Mouse (Mus musculus): ENCODE measurements at regions not wholly inside any gene's neighbourhood (a gene's known extent, or its start where the extent isn't known, plus 50 kb on each side); places are given as distances from the start of the nearest gene placed in this dataset.

DNA sequence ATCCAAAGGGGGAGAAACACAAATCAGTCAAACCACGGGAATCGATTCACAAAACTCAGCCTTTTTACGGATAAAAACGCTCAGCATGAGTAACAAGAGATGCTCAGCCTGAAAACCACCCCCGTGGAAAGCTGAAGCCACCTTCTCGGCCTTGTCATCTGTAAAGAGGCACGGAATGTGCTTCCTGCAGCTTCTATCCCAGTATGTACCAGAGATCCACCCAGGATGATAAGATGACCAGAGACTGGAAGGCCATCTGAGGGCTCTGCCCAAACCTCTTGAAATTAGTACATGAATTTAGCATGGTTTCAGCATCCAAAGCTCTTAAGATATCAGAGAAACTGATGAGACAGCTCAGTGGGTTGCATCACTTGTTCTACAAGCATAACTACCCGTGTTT lies 149.0 kb upstream of the Mgmt start:
- TF ChIP-seq GATA1 (IDR thresholded peaks at IDR 0.05; ENCODE audit: low read length) (no peak), TAL1 (IDR thresholded peaks at IDR 0.05; ENCODE audit: low read length) (no peak)
